Mouse (Mus musculus) gonadal fat pad, adult 2 months (tissue): ENCODE data around the gene Ccl8. TPM values are rescaled to one million over a fixed set of nuclear protein-coding genes. Genes with fewer than 3 reads are reported as not detected.

ENCODE experiments used
- polyA plus RNA-seq: library from polyadenylated mRNA; depleted of rRNA; stranded (reverse); fragments of >200 nt; gene quantifications from 2 replicates; pipeline ENCODE4 v1.2.3, GENCODE M21; 2012; rRNA removed

The Ccl8 gene
- polyA plus RNA-seq, 1 experiment, result 26.7 TPM

Other genes with a start within 250 kb of the Ccl8 start
- 2.3 and 3.2 TPM in 2 replicates for gene Asic2, start 146.7 kb upstream of the Ccl8 start, polyA plus RNA-seq
- 3.8 and 31.9 TPM in 2 replicates for gene Ccl2, start 79.6 kb upstream of the Ccl8 start, polyA plus RNA-seq
- gene Gm17268, start 76.6 kb upstream of the Ccl8 start, polyA plus RNA-seq, result not detected in 2 replicates
- gene Ccl7, start 69.5 kb upstream of the Ccl8 start, polyA plus RNA-seq, result 1.2 and 7.8 TPM in 2 replicates
- 20.1 and 29.9 TPM in 2 replicates for gene Ccl11, start 57.4 kb upstream of the Ccl8 start, polyA plus RNA-seq
- 6.5 and 18.0 TPM in 2 replicates for gene Ccl12, start 13.3 kb upstream of the Ccl8 start, polyA plus RNA-seq
- not detected in 2 replicates for gene Ccl1, start 190.5 kb downstream of the Ccl8 start, polyA plus RNA-seq